Mouse (Mus musculus): ENCODE data around the gene Bcas3.

The Bcas3 gene

GRCm38 (mm10) chr11:85379091-85379490 lies 26.1 kb downstream of the Bcas3 start:
- no peak for DNase-seq (ENCODE audit: low spot score in 2 of 2)

DNA sequence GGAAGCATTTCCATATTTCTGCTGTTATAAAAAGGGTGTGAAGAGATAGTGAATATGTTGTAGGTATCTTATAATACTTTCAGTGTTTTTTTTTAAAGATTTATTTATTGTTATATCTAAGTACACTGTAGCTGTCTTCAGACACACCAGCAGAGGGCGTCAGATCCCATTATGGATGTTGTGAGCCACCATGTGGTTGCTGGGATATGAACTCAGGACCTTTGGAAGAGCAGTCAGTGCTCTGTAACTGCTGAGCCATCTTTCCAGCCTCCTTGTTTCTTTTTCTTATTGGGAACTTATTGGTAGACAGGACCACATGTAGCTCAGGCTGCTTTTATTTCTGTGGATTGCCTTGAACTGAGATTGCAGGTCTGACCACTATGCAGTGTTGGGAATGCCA lies 27.1 kb downstream of the Bcas3 start:
- no peak for DNase-seq (ENCODE audit: low spot score in 2 of 2)

GRCm38 (mm10) chr11:85382055-85382454 lies 29.1 kb downstream of the Bcas3 start:
- DNase-seq (ENCODE audit: low spot score in 2 of 2) = peak; percentile 26 to 57

DNA sequence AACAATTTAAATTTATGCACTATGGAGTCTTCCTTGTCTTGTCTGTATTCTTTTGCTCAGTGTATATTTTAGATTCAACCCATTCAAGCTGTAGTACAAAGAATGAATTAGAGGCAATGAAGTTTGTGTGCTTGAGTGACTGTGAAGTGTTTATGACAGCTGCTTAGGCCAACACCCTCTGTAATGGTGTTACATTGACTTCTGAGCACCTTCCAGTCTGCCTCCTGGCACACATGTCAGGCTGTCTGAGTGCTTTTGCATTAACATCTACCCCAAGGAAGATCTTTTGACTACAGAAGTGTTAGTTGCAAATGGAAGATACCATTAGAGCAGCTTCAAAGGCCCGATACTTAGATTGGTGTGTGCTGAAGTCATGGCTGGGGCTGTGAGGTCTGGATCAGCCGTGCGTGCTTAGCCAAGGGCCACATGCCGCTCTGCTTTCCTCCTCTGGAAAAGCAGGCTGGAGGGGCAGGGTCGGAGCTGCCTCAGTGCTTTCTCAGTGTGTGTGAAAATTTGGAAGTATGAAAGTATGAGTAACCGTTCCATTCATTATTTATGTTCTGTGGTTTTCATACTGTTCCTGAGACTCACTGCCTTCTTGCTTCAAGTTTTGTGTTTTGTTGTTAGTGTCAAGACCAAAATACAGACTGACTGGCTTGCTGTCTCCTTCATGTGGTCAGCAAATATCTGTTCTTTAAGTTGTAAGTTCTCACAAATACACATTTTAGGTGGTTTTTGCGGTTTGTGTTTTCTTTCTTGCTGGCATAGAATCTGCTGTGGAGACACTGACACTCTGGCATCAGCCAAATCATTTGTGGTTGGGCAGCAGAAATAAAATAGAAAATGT lies 31.2 kb downstream of the Bcas3 start:
- no peak for DNase-seq (ENCODE audit: low spot score in 2 of 2)

- no peak for DNase-seq (ENCODE audit: low spot score in 2 of 2)
Measured at GRCm38 (mm10) chr11:85392179-85392863, 39.4 kb downstream of the Bcas3 start.

DNA sequence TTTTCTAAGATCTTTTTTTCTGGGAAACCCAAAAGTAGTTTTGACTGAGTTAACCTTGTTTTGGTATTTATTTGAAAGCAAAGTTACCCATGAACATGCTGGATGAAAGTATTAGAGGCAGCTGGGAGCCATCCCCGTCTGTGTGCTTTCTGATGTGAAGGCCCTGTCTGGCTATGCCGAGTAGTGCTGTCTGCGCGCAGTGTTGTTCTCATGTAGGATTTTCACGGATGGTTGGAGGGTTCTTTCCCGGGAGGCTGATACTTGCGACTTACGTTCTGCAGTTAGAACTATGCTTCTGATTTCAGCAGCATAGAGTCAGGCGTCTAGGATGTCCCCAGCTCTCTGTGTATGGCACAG lies 39.9 kb downstream of the Bcas3 start:
- DNase-seq (ENCODE audit: low spot score in 2 of 2) = no peak

DNA sequence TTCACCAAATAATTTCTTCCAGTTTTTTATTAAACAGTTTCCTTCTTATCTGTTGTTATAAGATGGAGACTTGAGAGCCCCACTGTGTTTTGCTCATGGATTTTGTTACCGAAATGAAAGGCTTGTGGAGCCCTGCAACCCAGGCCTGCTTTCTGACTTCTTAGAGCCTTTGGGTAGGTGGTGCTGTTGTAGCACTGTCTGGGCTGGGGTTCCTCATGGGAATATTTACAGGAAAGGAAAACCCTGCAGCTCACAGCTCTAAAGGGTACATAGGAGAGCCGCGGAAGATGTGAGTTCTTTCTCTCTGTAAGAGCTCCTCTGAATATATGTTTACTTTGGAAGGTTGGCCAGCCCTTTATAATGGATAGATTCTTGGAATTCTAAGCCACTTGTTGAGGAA lies 41.0 kb downstream of the Bcas3 start:
- DNase-seq (ENCODE audit: low spot score in 2 of 2) = no peak

DNA sequence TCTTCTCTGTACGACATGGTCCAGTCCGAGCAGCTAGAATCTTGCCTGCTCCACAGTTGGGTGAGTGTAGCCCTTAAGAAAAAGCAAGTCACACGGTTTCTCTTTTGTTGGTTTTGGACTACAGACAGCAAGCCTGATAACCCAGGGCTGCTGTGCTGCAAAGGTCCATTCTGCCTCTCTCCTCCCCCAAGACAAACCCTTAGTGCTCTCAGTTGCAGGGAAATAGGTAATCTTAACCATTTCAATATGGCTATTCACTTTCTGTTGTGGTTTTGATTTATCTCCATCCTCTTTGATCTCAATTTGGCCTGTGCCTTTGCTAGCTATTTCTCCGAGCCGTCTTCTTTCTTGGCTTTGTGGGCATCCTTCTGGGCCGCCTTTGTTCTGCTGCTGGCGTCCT lies 42.4 kb downstream of the Bcas3 start:
- no peak for DNase-seq (ENCODE audit: low spot score in 2 of 2)

GRCm38 (mm10) chr11:85406531-85406930 lies 53.6 kb downstream of the Bcas3 start:
- no peak for DNase-seq (ENCODE audit: low spot score in 2 of 2)

GRCm38 (mm10) chr11:85407700-85408099 lies 54.7 kb downstream of the Bcas3 start:
- no peak for DNase-seq (ENCODE audit: low spot score in 2 of 2)

- no peak for DNase-seq (ENCODE audit: low spot score in 2 of 2)
Measured at GRCm38 (mm10) chr11:85412319-85412718, 59.4 kb downstream of the Bcas3 start.

DNA sequence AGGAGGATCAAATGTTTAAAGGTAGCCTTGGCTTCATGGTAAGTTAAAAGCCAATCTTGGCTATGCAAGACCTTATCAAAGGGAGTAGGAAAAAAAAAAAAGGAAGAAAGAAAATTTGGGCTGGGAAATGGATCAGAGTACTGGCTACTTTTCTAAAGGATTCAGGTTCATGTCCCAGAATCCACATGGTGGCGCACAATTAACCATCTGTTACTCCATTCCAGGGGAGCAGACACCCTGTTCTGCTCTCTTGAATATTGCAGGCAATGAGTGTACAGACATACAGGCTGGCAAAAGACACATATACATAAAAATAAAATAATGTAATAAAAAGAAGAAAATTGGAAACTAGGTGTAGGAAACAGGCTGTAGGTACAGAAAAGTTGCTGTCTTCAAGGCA lies 61.5 kb downstream of the Bcas3 start:
- DNase-seq (ENCODE audit: low spot score in 2 of 2) = no peak

GRCm38 (mm10) chr11:85427353-85427752 lies 74.4 kb downstream of the Bcas3 start:
- DNase-seq (ENCODE audit: low spot score in 2 of 2) = no peak

- DNase-seq (ENCODE audit: low spot score in 2 of 2) = no peak
Measured at GRCm38 (mm10) chr11:85428227-85428626, 75.3 kb downstream of the Bcas3 start.

GRCm38 (mm10) chr11:85430743-85431448 lies 77.9 kb downstream of the Bcas3 start:
- DNase-seq (ENCODE audit: low spot score in 2 of 2) = no peak

GRCm38 (mm10) chr11:85447375-85447774 lies 94.4 kb downstream of the Bcas3 start:
- peak; percentile 1 to 3 for DNase-seq (ENCODE audit: low spot score in 2 of 2)

DNA sequence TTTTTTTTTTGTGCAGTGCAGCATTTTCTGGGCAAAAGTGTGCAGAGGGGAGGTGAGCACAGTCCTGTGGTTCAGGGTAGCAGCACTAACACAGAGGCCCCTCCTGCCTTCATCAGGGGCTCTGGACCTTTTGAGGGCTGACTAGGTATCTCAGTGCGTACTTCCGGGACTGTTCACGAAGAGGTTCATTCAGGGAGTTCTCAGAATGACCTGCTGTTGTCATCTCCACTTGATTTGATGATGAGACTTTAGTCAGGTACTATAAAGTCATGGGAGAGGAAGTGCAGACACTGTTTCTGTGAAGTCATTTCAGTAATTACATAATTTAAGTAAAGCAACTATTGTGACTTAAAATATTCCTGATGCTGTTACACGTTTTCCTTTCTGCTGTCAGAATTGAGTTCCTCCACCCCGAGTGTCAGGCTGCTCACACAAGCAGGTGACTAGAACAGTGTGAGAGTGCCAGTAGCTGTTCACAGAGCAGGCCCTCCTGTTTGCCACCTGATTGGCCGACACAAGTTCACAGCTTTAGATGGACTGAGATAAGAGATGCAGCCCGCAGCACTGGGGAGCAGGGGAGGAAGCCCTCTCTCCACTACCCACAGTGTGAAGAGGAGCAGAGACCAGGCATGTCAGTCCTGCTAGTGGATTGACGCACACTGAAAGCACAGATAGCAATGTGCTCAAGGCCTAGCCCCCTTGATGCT lies 100.8 kb downstream of the Bcas3 start:
- DNase-seq (ENCODE audit: low spot score in 2 of 2) = no peak

GRCm38 (mm10) chr11:85454305-85454682 lies 101.3 kb downstream of the Bcas3 start:
- DNase-seq (ENCODE audit: low spot score in 2 of 2) = no peak

DNA sequence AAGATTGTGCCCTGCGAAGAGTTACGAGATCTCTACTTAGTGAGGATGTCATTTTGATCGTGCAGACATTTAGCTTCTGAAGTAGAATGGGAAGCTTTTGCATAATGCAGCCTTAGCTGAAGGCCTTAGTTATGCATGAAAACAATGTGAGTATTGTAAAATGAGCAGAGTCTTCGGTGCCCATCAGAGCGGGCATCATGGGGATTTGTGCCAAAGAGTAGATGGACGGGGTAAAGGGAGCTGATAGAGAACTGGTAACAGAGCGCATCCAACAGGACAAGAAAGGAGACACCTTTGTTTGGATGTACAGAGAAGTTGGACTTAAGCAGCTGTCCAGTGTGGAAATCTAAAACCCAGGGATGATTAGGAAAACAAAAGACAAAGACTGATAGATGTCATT lies 108.6 kb downstream of the Bcas3 start:
- no peak for DNase-seq (ENCODE audit: low spot score in 2 of 2)

GRCm38 (mm10) chr11:85469526-85469925 lies 116.6 kb downstream of the Bcas3 start:
- DNase-seq (ENCODE audit: low spot score in 2 of 2) = peak in 1 of 2 experiments; percentile 3

DNA sequence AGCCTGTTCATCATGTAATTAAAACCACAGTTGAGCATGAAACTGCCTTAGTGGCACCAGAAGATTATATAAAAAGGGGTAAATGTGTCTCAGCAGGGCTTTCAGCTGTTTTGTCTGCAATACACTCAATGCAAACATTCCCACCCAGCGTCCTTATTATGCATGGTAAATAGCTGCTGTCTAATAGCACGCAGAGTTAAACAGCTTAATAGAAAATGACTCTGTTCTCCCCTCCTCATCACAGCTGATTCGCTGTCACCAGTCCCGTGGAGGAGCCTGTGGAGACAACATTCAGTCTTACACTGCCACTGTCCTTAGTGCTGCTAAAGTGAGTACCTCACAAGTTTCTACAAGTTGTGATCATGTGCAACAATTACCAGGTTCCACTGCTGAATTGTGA lies 117.5 kb downstream of the Bcas3 start:
- no peak for DNase-seq (ENCODE audit: low spot score in 2 of 2)

GRCm38 (mm10) chr11:85474326-85474725 lies 121.4 kb downstream of the Bcas3 start:
- DNase-seq (ENCODE audit: low spot score in 2 of 2) = no peak

All from spleen, postnatal 36 days (tissue).